Mouse (Mus musculus): Measurements from ENCODE around the gene Psme3. TPM values are rescaled to one million over a fixed set of nuclear protein-coding genes. Genes with fewer than 3 reads are reported as not detected.

Psme3 gene
- polyA plus RNA-seq, 1 experiment from 2014 or later: 170 TPM

GRCm38 (mm10) chr11:101302004-101302798 is 13.8 kb upstream of the Psme3 start, which contains the start of gene Becn1:
TSS of gene Becn1 (minus strand) at chr11:101302286.
- H3K27ac ChIP-seq (ENCODE audit: low read length): peak within 1 kb of the TSS; percentile 79
- peaks cover 11% of the 10 kb centered on the region for H3K36me3 ChIP-seq (ENCODE audit: control insufficient read depth, insufficient read depth)
- ATAC-seq (ENCODE audit: low read depth): peak; percentile 96
- peaks cover 15% of the 10 kb centered on the region for H3K4me1 ChIP-seq (ENCODE audit: control insufficient read depth, low read depth, low read length)
- no peaks in the 10 kb centered on the region for H3K9me3 ChIP-seq (replicated peaks; ENCODE audit: control insufficient read depth, low read length)
- 6% methylated on average over 39 of the region's 39 CpGs for WGBS (ENCODE audit: insufficient replicate concordance)
- peak within 1 kb of the TSS; percentile 87 for H3K9ac ChIP-seq (ENCODE audit: low read depth, low read length)
- H3K27me3 ChIP-seq (ENCODE audit: control insufficient read depth, insufficient read depth, low read depth, low read length): no peaks in the 10 kb centered on the region
- H3K4me3 ChIP-seq (ENCODE audit: low read depth, low read length): peak within 1 kb of the TSS; percentile 85
- H3K4me2 ChIP-seq (ENCODE audit: low read depth, low read length): peak within 1 kb of the TSS; percentile 71

GRCm38 (mm10) chr11:101307744-101308143 is 8.3 kb upstream of the Psme3 start:
- Histone ChIP-seq H3K27ac (ENCODE audit: low read length) (no peak overlapping the region), H3K4me2 (ENCODE audit: low read depth, low read length) (no peak overlapping the region), H3K9ac (ENCODE audit: low read depth, low read length) (no peak overlapping the region), H3K4me3 (ENCODE audit: low read depth, low read length) (no peak overlapping the region), H3K4me1 (ENCODE audit: control insufficient read depth, low read depth, low read length) (no peaks in the 10 kb centered on the region; the same call in 1 of the 2 replicates), H3K36me3 (ENCODE audit: control insufficient read depth, insufficient read depth) (no peaks in the 10 kb centered on the region), H3K9me3 (replicated peaks; ENCODE audit: control insufficient read depth, low read length) (no peaks in the 10 kb centered on the region), H3K27me3 (ENCODE audit: control insufficient read depth, insufficient read depth, low read depth, low read length) (no peaks in the 10 kb centered on the region)
- ATAC-seq (ENCODE audit: low read depth): no peak
- WGBS (ENCODE audit: insufficient replicate concordance): 30% methylated on average over 5 of the region's 5 CpGs

- WGBS (ENCODE audit: insufficient replicate concordance): 70% methylated on average over 3 of the region's 3 CpGs
- Histone ChIP-seq H3K27me3 (ENCODE audit: control insufficient read depth, insufficient read depth, low read depth, low read length) (no peaks in the 10 kb centered on the region), H3K9me3 (replicated peaks; ENCODE audit: control insufficient read depth, low read length) (no peaks in the 10 kb centered on the region)
Measured at GRCm38 (mm10) chr11:101311083-101311482, 4.9 kb upstream of the Psme3 start.

GRCm38 (mm10) chr11:101312150-101312549 is 3.9 kb upstream of the Psme3 start:
- Histone ChIP-seq H3K9me3 (replicated peaks; ENCODE audit: control insufficient read depth, low read length) (no peaks in the 10 kb centered on the region), H3K4me2 (ENCODE audit: low read depth, low read length) (no peak overlapping the region), H3K9ac (ENCODE audit: low read depth, low read length) (no peak overlapping the region), H3K36me3 (ENCODE audit: control insufficient read depth, insufficient read depth) (no peaks in the 10 kb centered on the region), H3K4me3 (ENCODE audit: low read depth, low read length) (no peak overlapping the region), H3K27ac (ENCODE audit: low read length) (no peak overlapping the region), H3K27me3 (ENCODE audit: control insufficient read depth, insufficient read depth, low read depth, low read length) (no peaks in the 10 kb centered on the region), H3K4me1 (ENCODE audit: control insufficient read depth, low read depth, low read length) (peaks cover 15% of the 10 kb centered on the region)
- WGBS (ENCODE audit: insufficient replicate concordance): 56% methylated on average over 3 of the region's 3 CpGs
- ATAC-seq (ENCODE audit: low read depth): no peak

More at GRCm38 (mm10) chr11:101311083-101311482, 4.9 kb upstream of the Psme3 start:
- H3K4me1 ChIP-seq (ENCODE audit: control insufficient read depth, low read depth, low read length): peaks cover 15% of the 10 kb centered on the region
- no peak overlapping the region for H3K4me3 ChIP-seq (ENCODE audit: low read depth, low read length)
- no peaks in the 10 kb centered on the region for H3K36me3 ChIP-seq (ENCODE audit: control insufficient read depth, insufficient read depth)
- no peak overlapping the region for H3K27ac ChIP-seq (ENCODE audit: low read length)
- no peak overlapping the region for H3K4me2 ChIP-seq (ENCODE audit: low read depth, low read length)
- H3K9ac ChIP-seq (ENCODE audit: low read depth, low read length): no peak overlapping the region
- ATAC-seq (ENCODE audit: low read depth): no peak

GRCm38 (mm10) chr11:101314567-101314966 is 1.4 kb upstream of the Psme3 start:
- peak overlapping the region; percentile 99 for H3K27ac ChIP-seq (ENCODE audit: low read length)
- no peak for ATAC-seq (ENCODE audit: low read depth)
- H3K4me3 ChIP-seq (ENCODE audit: low read depth, low read length): no peak overlapping the region
- H3K4me2 ChIP-seq (ENCODE audit: low read depth, low read length): 0 out of 2 replicates have a peak overlapping the region, but pooled peaks have one; percentile 85
- H3K27me3 ChIP-seq (ENCODE audit: control insufficient read depth, insufficient read depth, low read depth, low read length): no peaks in the 10 kb centered on the region
- peaks cover 24% of the 10 kb centered on the region for H3K4me1 ChIP-seq (ENCODE audit: control insufficient read depth, low read depth, low read length)
- no peaks in the 10 kb centered on the region for H3K9me3 ChIP-seq (replicated peaks; ENCODE audit: control insufficient read depth, low read length)
- peaks cover 15% of the 10 kb centered on the region for H3K36me3 ChIP-seq (ENCODE audit: control insufficient read depth, insufficient read depth)
- 93% methylated on average over 1 of the region's 1 CpGs for WGBS (ENCODE audit: insufficient replicate concordance)
- H3K9ac ChIP-seq (ENCODE audit: low read depth, low read length): no peak overlapping the region

- Histone ChIP-seq H3K9me3 (replicated peaks; ENCODE audit: control insufficient read depth, low read length) (no peaks in the 10 kb centered on the region), H3K27ac (ENCODE audit: low read length) (peak overlapping the region; percentile 99), H3K4me2 (ENCODE audit: low read depth, low read length) (peak overlapping the region; percentile 85), H3K4me1 (ENCODE audit: control insufficient read depth, low read depth, low read length) (peaks cover 24% of the 10 kb centered on the region), H3K9ac (ENCODE audit: low read depth, low read length) (peak overlapping the region; percentile 98; the same call in 1 of the 2 replicates), H3K27me3 (ENCODE audit: control insufficient read depth, insufficient read depth, low read depth, low read length) (no peaks in the 10 kb centered on the region), H3K4me3 (ENCODE audit: low read depth, low read length) (peak overlapping the region; percentile 93), H3K36me3 (ENCODE audit: control insufficient read depth, insufficient read depth) (peaks cover 21% of the 10 kb centered on the region)
- WGBS (ENCODE audit: insufficient replicate concordance): 51% methylated on average over 8 of the region's 8 CpGs
- no peak for ATAC-seq (ENCODE audit: low read depth)
Measured at GRCm38 (mm10) chr11:101315082-101315650, 847 bp upstream of the Psme3 start.

- peak overlapping the region; percentile 99 for H3K27ac ChIP-seq (ENCODE audit: low read length)
- H3K27me3 ChIP-seq (ENCODE audit: control insufficient read depth, insufficient read depth, low read depth, low read length): no peaks in the 10 kb centered on the region
- 0% methylated on average over 17 of the region's 17 CpGs for WGBS (ENCODE audit: insufficient replicate concordance)
- peak; percentile 63 for ATAC-seq (ENCODE audit: low read depth)
- H3K9me3 ChIP-seq (replicated peaks; ENCODE audit: control insufficient read depth, low read length): no peaks in the 10 kb centered on the region
- H3K4me2 ChIP-seq (ENCODE audit: low read depth, low read length): peak overlapping the region; percentile 85
- peaks cover 34% of the 10 kb centered on the region for H3K36me3 ChIP-seq (ENCODE audit: control insufficient read depth, insufficient read depth)
- H3K4me3 ChIP-seq (ENCODE audit: low read depth, low read length): peak overlapping the region; percentile 93
- peak overlapping the region; percentile 98 for H3K9ac ChIP-seq (ENCODE audit: low read depth, low read length)
- H3K4me1 ChIP-seq (ENCODE audit: control insufficient read depth, low read depth, low read length): peaks cover 24% of the 10 kb centered on the region
Measured at GRCm38 (mm10) chr11:101316501-101316917, 496 bp downstream of the Psme3 start.

- peaks cover 68% of the 10 kb centered on the region for H3K36me3 ChIP-seq (ENCODE audit: control insufficient read depth, insufficient read depth)
- H3K9me3 ChIP-seq (replicated peaks; ENCODE audit: control insufficient read depth, low read length): no peaks in the 10 kb centered on the region
- no peaks in the 10 kb centered on the region; the same call in 1 of the 2 replicates for H3K4me1 ChIP-seq (ENCODE audit: control insufficient read depth, low read depth, low read length)
- peak; percentile 37 for ATAC-seq (ENCODE audit: low read depth)
- no peak overlapping the region for H3K9ac ChIP-seq (ENCODE audit: low read depth, low read length)
- no peak overlapping the region for H3K4me2 ChIP-seq (ENCODE audit: low read depth, low read length)
- 35% methylated on average over 4 of the region's 4 CpGs for WGBS (ENCODE audit: insufficient replicate concordance)
- H3K27me3 ChIP-seq (ENCODE audit: control insufficient read depth, insufficient read depth, low read depth, low read length): no peaks in the 10 kb centered on the region
- H3K4me3 ChIP-seq (ENCODE audit: low read depth, low read length): no peak overlapping the region
- H3K27ac ChIP-seq (ENCODE audit: low read length): no peak overlapping the region
Measured at GRCm38 (mm10) chr11:101323609-101324008, 7.6 kb downstream of the Psme3 start.

- WGBS (ENCODE audit: insufficient replicate concordance): 91% methylated on average over 5 of the region's 5 CpGs
- Histone ChIP-seq H3K9ac (ENCODE audit: low read depth, low read length) (no peak within 1 kb of the TSS), H3K9me3 (replicated peaks; ENCODE audit: control insufficient read depth, low read length) (no peaks in the 10 kb centered on the region), H3K27me3 (ENCODE audit: control insufficient read depth, insufficient read depth, low read depth, low read length) (no peaks in the 10 kb centered on the region), H3K4me1 (ENCODE audit: control insufficient read depth, low read depth, low read length) (no peaks in the 10 kb centered on the region), H3K27ac (ENCODE audit: low read length) (no peak within 1 kb of the TSS), H3K36me3 (ENCODE audit: control insufficient read depth, insufficient read depth) (peaks cover 57% of the 10 kb centered on the region), H3K4me3 (ENCODE audit: low read depth, low read length) (no peak within 1 kb of the TSS), H3K4me2 (ENCODE audit: low read depth, low read length) (no peak within 1 kb of the TSS)
- no peak for ATAC-seq (ENCODE audit: low read depth)
Measured at GRCm38 (mm10) chr11:101324763-101325162, 8.8 kb downstream of the Psme3 start, which contains the start of gene Aoc2. TSS of gene Aoc2 (plus strand) at chr11:101325063.

Measured in liver, embryonic 16.5 days (tissue).